In genomic region chr1:165193426-165193825, GRCm38 (mm10) we compare ENCODE assay signal across 9 mouse cellular contexts. TPM values are rescaled to one million over a fixed set of nuclear protein-coding genes. Genes with fewer than 3 reads are reported as not detected.
DNase-seq lines count a peak whose midpoint lies in the region; ATAC-seq and TF ChIP-seq lines count a peak whose summit lies in the region.
"Had no signal": no experiment of that assay in that cellular context is flagged by ENCODE, and none has a peak within 500 bp of the region (broad histone marks: within the 10 kb centered on the region; RNA-seq: fewer than 3 reads in every experiment).

No protein-coding gene starts in this region.

- peak overlapping the region; percentile 96 for H3K9ac ChIP-seq in liver, adult 2 months (ENCODE audit: low read depth, low read length)
- peak overlapping the region; percentile 64 for H3K9ac ChIP-seq in embryonic facial prominence, embryonic 11.5 days (replicated peaks; ENCODE audit: low read length)
- peak overlapping the region; percentile 92 for H3K9ac ChIP-seq in intestine, postnatal 0 days (ENCODE audit: low read depth, low read length)
- no peak overlapping the region for H3K9ac ChIP-seq in neural tube, embryonic 14.5 days (replicated peaks; ENCODE audit: low read depth, low read length)

- H3K9me3 ChIP-seq in embryonic facial prominence, embryonic 11.5 days (replicated peaks; ENCODE audit: control insufficient read depth, low read length) = no peaks in the 10 kb centered on the region
- no peaks in the 10 kb centered on the region for H3K9me3 ChIP-seq in intestine, postnatal 0 days (ENCODE audit: control insufficient read depth)
- H3K9me3 ChIP-seq in neural tube, embryonic 14.5 days (ENCODE audit: control insufficient read depth, low read length) = no peaks in the 10 kb centered on the region

- no peak for ATAC-seq in embryonic facial prominence, embryonic 11.5 days (replicated peaks; ENCODE audit: insufficient number of reproducible peaks, low FRiP score, low TSS enrichment, low read depth)
- ATAC-seq in intestine, postnatal 0 days = no peak
- no peak for ATAC-seq in neural tube, embryonic 14.5 days (ENCODE audit: low read depth)

- 0 out of 2 replicates have a peak, but pooled peaks cover 7% of the 10 kb centered on the region for H3K4me1 ChIP-seq in liver, adult 2 months (ENCODE audit: control insufficient read depth, insufficient read depth, low read length)
- no peaks in the 10 kb centered on the region for H3K4me1 ChIP-seq in embryonic facial prominence, embryonic 11.5 days (ENCODE audit: control insufficient read depth, insufficient read depth, low read length)
- peaks cover 8% of the 10 kb centered on the region for H3K4me1 ChIP-seq in intestine, postnatal 0 days (replicated peaks; ENCODE audit: control insufficient read depth, insufficient read depth, low read length)
- peaks cover 4% of the 10 kb centered on the region; the same call in 1 of the 2 replicates for H3K4me1 ChIP-seq in neural tube, embryonic 14.5 days (ENCODE audit: control insufficient read depth, insufficient read depth, low read length)

- no peaks in the 10 kb centered on the region for H3K27me3 ChIP-seq in liver, adult 2 months (ENCODE audit: control insufficient read depth, insufficient read depth, low read length)
- no peaks in the 10 kb centered on the region for H3K27me3 ChIP-seq in embryonic facial prominence, embryonic 11.5 days (ENCODE audit: control insufficient read depth, insufficient read depth, low read length)
- no peaks in the 10 kb centered on the region for H3K27me3 ChIP-seq in intestine, postnatal 0 days (replicated peaks; ENCODE audit: control insufficient read depth, insufficient read depth, low read length)
- peaks cover 5% of the 10 kb centered on the region for H3K27me3 ChIP-seq in neural tube, embryonic 14.5 days (ENCODE audit: control insufficient read depth, insufficient read depth, low read length)

- no peak for TF ChIP-seq POLR2A in liver, adult 2 months (IDR thresholded peaks at IDR 0.05; ENCODE audit: extremely low read depth, insufficient read depth, low read length)

- H3K4me2 ChIP-seq in embryonic facial prominence, embryonic 11.5 days (ENCODE audit: low read depth, low read length) = peak overlapping the region; percentile 86
- H3K4me2 ChIP-seq in intestine, postnatal 0 days (replicated peaks; ENCODE audit: low read depth) = peak overlapping the region; percentile 87
- H3K4me2 ChIP-seq in neural tube, embryonic 14.5 days (ENCODE audit: low read depth, low read length) = peak overlapping the region; percentile 96

- H3K27ac ChIP-seq in liver, adult 2 months (replicated peaks; ENCODE audit: insufficient read depth, low read depth, low read length) = peak overlapping the region; percentile 93
- peak overlapping the region; percentile 41; the same call in 1 of the 2 replicates for H3K27ac ChIP-seq in embryonic facial prominence, embryonic 11.5 days (replicated peaks; ENCODE audit: low read depth, low read length)
- peak overlapping the region; percentile 95 for H3K27ac ChIP-seq in intestine, postnatal 0 days (ENCODE audit: low read depth, low read length)
- no peak overlapping the region for H3K27ac ChIP-seq in neural tube, embryonic 14.5 days (ENCODE audit: low read depth, low read length)

- H3K4me3 ChIP-seq in liver, adult 2 months (ENCODE audit: insufficient read depth, low read depth, low read length) = peak overlapping the region; percentile 94
- peak overlapping the region; percentile 70 for H3K4me3 ChIP-seq in embryonic facial prominence, embryonic 11.5 days (ENCODE audit: low read depth, low read length)
- peak overlapping the region; percentile 84 for H3K4me3 ChIP-seq in intestine, postnatal 0 days (ENCODE audit: low read depth, low read length)
- H3K4me3 ChIP-seq in neural tube, embryonic 14.5 days (ENCODE audit: low read depth, low read length) = peak overlapping the region; percentile 70

- H3K79me2 ChIP-seq in liver, adult 2 months (ENCODE audit: control insufficient read depth, insufficient read depth, low read length) = peaks cover 21% of the 10 kb centered on the region; the same call in 1 of the 2 replicates

- DNase-seq in liver, adult 2 months (ENCODE audit: extremely low read depth, low read depth, low spot score) = peak; percentile 37
- no peak for DNase-seq in liver
- DNase-seq in embryonic facial prominence, embryonic 11.5 days (ENCODE audit: low spot score) = no peak
- no peak for DNase-seq in natural killer cell, adult 2 months (ENCODE audit: low spot score in 2 of 2)
- no peak for DNase-seq in frontal cortex, postnatal 36 days (ENCODE audit: low spot score in 2 of 2)
- no peak for DNase-seq in ovary, adult 18-20 months (ENCODE audit: low spot score)
- DNase-seq: adrenal gland, postnatal 14 days had no signal

- TF ChIP-seq CTCF in liver, adult 2 months (IDR thresholded peaks at IDR 0.05; ENCODE audit: low read depth, low read length) = no peak
- no peak for TF ChIP-seq CTCF in intestine, postnatal 0 days (IDR thresholded peaks at IDR 0.05; ENCODE audit: low read depth)

- WGBS in liver, adult 2 months = 3% methylated on average over 7 of the region's 7 CpGs
- WGBS in embryonic facial prominence, embryonic 11.5 days = 13% methylated on average over 7 of the region's 7 CpGs
- 8% methylated on average over 7 of the region's 7 CpGs for WGBS in intestine, postnatal 0 days
- 18% methylated on average over 7 of the region's 7 CpGs for WGBS in neural tube, embryonic 14.5 days

- no peaks in the 10 kb centered on the region for H3K36me3 ChIP-seq in liver, adult 2 months (ENCODE audit: control insufficient read depth, insufficient read depth, low read length)
- H3K36me3 ChIP-seq in embryonic facial prominence, embryonic 11.5 days (replicated peaks; ENCODE audit: control insufficient read depth, insufficient read depth, low read depth, low read length) = no peaks in the 10 kb centered on the region
- no peaks in the 10 kb centered on the region for H3K36me3 ChIP-seq in intestine, postnatal 0 days (ENCODE audit: control insufficient read depth, insufficient read depth)
- H3K36me3 ChIP-seq in neural tube, embryonic 14.5 days (ENCODE audit: control insufficient read depth, insufficient read depth, low read length) = no peaks in the 10 kb centered on the region

RNA-seq across cellular contexts. Expression of gene Sft2d2, which starts 0.8 kb away (rescaled TPM):
- total RNA-seq in liver, adult 2 months (2014; rRNA removed) = 29.8 and 34.5 TPM in 2 replicates
- polyA plus RNA-seq in liver, adult 2 months (2012; rRNA removed) = 32.4 and 37.2 TPM in 2 replicates
- 14.0 and 14.2 TPM in 2 replicates for polyA plus RNA-seq in embryonic facial prominence, embryonic 11.5 days (2014; fragmentation: Nextera tagmentation; extraction: Ambion mirVana)
- polyA plus RNA-seq in intestine, postnatal 0 days (2015; fragmentation: Nextera tagmentation; extraction: Ambion mirVana) = 24.3 and 26.1 TPM in 2 replicates
- 5.5 and 7.8 TPM in 2 replicates for polyA plus RNA-seq in neural tube, embryonic 14.5 days (2014; fragmentation: Nextera tagmentation; extraction: Ambion mirVana)

RNA-seq across cellular contexts. Expression of gene Tbx19, which starts 32.9 kb away (rescaled TPM):
- not detected in 2 replicates for total RNA-seq in liver, adult 2 months (2014; rRNA removed)
- polyA plus RNA-seq in liver, adult 2 months (2012; rRNA removed) = 0.20 TPM in 1 of 2 replicates, not detected in the other
- 0.21 TPM in 1 of 2 replicates, not detected in the other for polyA plus RNA-seq in embryonic facial prominence, embryonic 11.5 days (2014; fragmentation: Nextera tagmentation; extraction: Ambion mirVana)
- polyA plus RNA-seq in intestine, postnatal 0 days (2015; fragmentation: Nextera tagmentation; extraction: Ambion mirVana) = 0.05 TPM in 1 of 2 replicates, not detected in the other
- not detected in 2 replicates for polyA plus RNA-seq in neural tube, embryonic 14.5 days (2014; fragmentation: Nextera tagmentation; extraction: Ambion mirVana)
- total RNA-seq: adrenal gland, postnatal 14 days had no signal

RNA-seq across cellular contexts. Expression of gene Tiprl, which starts 43.4 kb away (rescaled TPM):
- 14.7 and 20.7 TPM in 2 replicates for total RNA-seq in liver, adult 2 months (2014; rRNA removed)
- polyA plus RNA-seq in liver, adult 2 months (2012; rRNA removed) = 12.2 and 12.7 TPM in 2 replicates
- polyA plus RNA-seq in embryonic facial prominence, embryonic 11.5 days (2014; fragmentation: Nextera tagmentation; extraction: Ambion mirVana) = 116 and 120 TPM in 2 replicates
- 59.7 and 61.9 TPM in 2 replicates for polyA plus RNA-seq in intestine, postnatal 0 days (2015; fragmentation: Nextera tagmentation; extraction: Ambion mirVana)
- 130 and 141 TPM in 2 replicates for polyA plus RNA-seq in neural tube, embryonic 14.5 days (2014; fragmentation: Nextera tagmentation; extraction: Ambion mirVana)
